Mouse (Mus musculus) stomach, embryonic 15.5 days (tissue): ENCODE data around the gene Slc22a28. TPM values are rescaled to one million over a fixed set of nuclear protein-coding genes. Genes with fewer than 3 reads are reported as not detected.
"Not testable (repeated sequence)": the region's sequence is repeated elsewhere in the genome, so short reads cannot be mapped to it uniquely, and the experiment has no call there.

Experiments used
- ATAC-seq: fragments of 200-750 bp; cut with Nextera tagmentation; 2 replicates; pipeline ENCODE4 v1.8.0; 2017; ENCODE audit warnings: low read depth, moderate number of reproducible peaks, moderate TSS enrichment; ENCODE audit not compliant: insufficient read depth, low FRiP score
- H3K27ac ChIP-seq: fragments of 300-500 bp; sonication (generic); 2 replicates; pipeline ENCODE4 v1.5.1; 2015; ENCODE audit warnings: mild to moderate bottlenecking, inconsistent platforms
- H3K27me3 ChIP-seq: fragments of 300-500 bp; sonication (generic); replicated peaks from 2 replicates; pipeline ENCODE4 v1.6.1; 2015; ENCODE audit warnings: inconsistent platforms
- H3K36me3 ChIP-seq: fragments of 300-500 bp; sonication (generic); 2 replicates; pipeline ENCODE4 v1.6.1; 2015; ENCODE audit warnings: inconsistent platforms
- H3K4me1 ChIP-seq: fragments of 300-500 bp; sonication (generic); 2 replicates; pipeline ENCODE4 v1.6.1; 2015; ENCODE audit warnings: inconsistent platforms
- H3K4me2 ChIP-seq: fragments of 300-500 bp; sonication (generic); 2 replicates; pipeline ENCODE4 v1.6.1; 2015; ENCODE audit warnings: mild to moderate bottlenecking, inconsistent platforms
- H3K4me3 ChIP-seq: fragments of 300-500 bp; sonication (generic); replicated peaks from 2 replicates; pipeline ENCODE4 v1.5.1; 2015; ENCODE audit warnings: inconsistent platforms
- H3K9ac ChIP-seq: fragments of 300-500 bp; sonication (generic); 2 replicates; pipeline ENCODE4 v1.6.1; 2015; ENCODE audit warnings: inconsistent platforms
- H3K9me3 ChIP-seq: fragments of 300-500 bp; sonication (generic); 2 replicates; pipeline ENCODE4 v1.6.1; 2016; ENCODE audit warnings: inconsistent platforms
- WGBS: fragments of 180-500 bp; shearing (Covaris S2); methylation state at CpG from one replicate; pipeline ENCODE4 v1.1.7; 2015; 5-methylcytosine and 5-hydroxymethylcytosine counted together
- polyA plus RNA-seq: library from polyadenylated mRNA; unstranded; fragments of >200 nt; fragmentation: Nextera tagmentation; extraction: Ambion mirVana; gene quantifications from 2 replicates; pipeline ENCODE4 v1.2.1, GENCODE M21; 2015

The Slc22a28 gene
- not detected in 2 replicates for polyA plus RNA-seq

- H3K4me2 ChIP-seq, H3K27ac ChIP-seq, H3K9me3 ChIP-seq, H3K4me1 ChIP-seq, H3K9ac ChIP-seq, H3K27me3 ChIP-seq, ATAC-seq, H3K4me3 ChIP-seq, H3K36me3 ChIP-seq: not testable (repeated sequence)
- WGBS, result 91% methylated on average over 2 of the region's 3 CpGs
These were observed at the start of gene Slc22a28 for GRCm38 (mm10) chr19:8131881-8132280. Slc22a28 (minus strand) TSS chr19:8131982.

GRCm38 (mm10) chr19:8148787-8149523 lies 17.2 kb upstream of the Slc22a28 start:
- H3K9ac ChIP-seq, result no peak overlapping the region
- H3K4me1 ChIP-seq, result no peaks in the 10 kb centered on the region
- 60% methylated on average over 2 of the region's 2 CpGs for WGBS
- H3K27me3 ChIP-seq, result no peaks in the 10 kb centered on the region
- no peaks in the 10 kb centered on the region for H3K36me3 ChIP-seq
- ATAC-seq, result no peak
- no peaks in the 10 kb centered on the region for H3K9me3 ChIP-seq
- no peak overlapping the region for H3K27ac ChIP-seq
- H3K4me3 ChIP-seq, result no peak overlapping the region
- H3K4me2 ChIP-seq, result no peak overlapping the region

- H3K36me3 ChIP-seq, H3K4me1 ChIP-seq, ATAC-seq, H3K9ac ChIP-seq, H3K4me2 ChIP-seq, H3K27ac ChIP-seq, H3K9me3 ChIP-seq, H3K4me3 ChIP-seq, H3K27me3 ChIP-seq: not testable (repeated sequence)
- 73% methylated on average over 2 of the region's 2 CpGs for WGBS
These were observed 10.9 kb upstream of the Slc22a28 start for GRCm38 (mm10) chr19:8142716-8143115.

GRCm38 (mm10) chr19:8134127-8134841 lies 2.5 kb upstream of the Slc22a28 start:
- WGBS, result 64% methylated on average over 14 of the region's 14 CpGs
- H3K27me3 ChIP-seq, ATAC-seq, H3K9me3 ChIP-seq, H3K9ac ChIP-seq, H3K27ac ChIP-seq, H3K4me2 ChIP-seq, H3K36me3 ChIP-seq, H3K4me1 ChIP-seq, H3K4me3 ChIP-seq: not testable (repeated sequence)

GRCm38 (mm10) chr19:8019904-8020349 lies 111.9 kb downstream of the Slc22a28 start:
- Histone ChIP-seq H3K4me2 (no peak overlapping the region), H3K27ac (no peak overlapping the region), H3K27me3 (no peaks in the 10 kb centered on the region), H3K9me3 (no peaks in the 10 kb centered on the region), H3K9ac (no peak overlapping the region), H3K36me3 (no peaks in the 10 kb centered on the region), H3K4me1 (no peaks in the 10 kb centered on the region), H3K4me3 (no peak overlapping the region)
- 82% methylated on average over 13 of the region's 13 CpGs for WGBS
- ATAC-seq, result no peak

GRCm38 (mm10) chr19:8019329-8019851 lies 112.4 kb downstream of the Slc22a28 start:
- WGBS, result 89% methylated on average over 17 of the region's 17 CpGs
- not testable (repeated sequence) for H3K27me3 ChIP-seq, H3K4me1 ChIP-seq, H3K27ac ChIP-seq, H3K4me2 ChIP-seq, H3K9me3 ChIP-seq, H3K4me3 ChIP-seq, H3K9ac ChIP-seq, ATAC-seq, H3K36me3 ChIP-seq

- not testable (repeated sequence) for H3K9ac ChIP-seq, H3K4me3 ChIP-seq, H3K27me3 ChIP-seq, H3K4me1 ChIP-seq, ATAC-seq, H3K4me2 ChIP-seq, H3K27ac ChIP-seq, H3K9me3 ChIP-seq, H3K36me3 ChIP-seq
- 90% methylated on average over 9 of the region's 9 CpGs for WGBS
These were observed 113.2 kb downstream of the Slc22a28 start for GRCm38 (mm10) chr19:8018535-8018934.

Other genes starting within 250 kb of the Slc22a28 start
- gene Slc22a27, start 166.0 kb downstream of the Slc22a28 start, polyA plus RNA-seq, result 0.08 TPM in 1 of 2 replicates, not detected in the other
- 0.12 and 0.41 TPM in 2 replicates for gene Slc22a29, start 86.9 kb upstream of the Slc22a28 start, polyA plus RNA-seq